31 mouse cellular contexts compared by ENCODE assay signal in the genomic region with DNA sequence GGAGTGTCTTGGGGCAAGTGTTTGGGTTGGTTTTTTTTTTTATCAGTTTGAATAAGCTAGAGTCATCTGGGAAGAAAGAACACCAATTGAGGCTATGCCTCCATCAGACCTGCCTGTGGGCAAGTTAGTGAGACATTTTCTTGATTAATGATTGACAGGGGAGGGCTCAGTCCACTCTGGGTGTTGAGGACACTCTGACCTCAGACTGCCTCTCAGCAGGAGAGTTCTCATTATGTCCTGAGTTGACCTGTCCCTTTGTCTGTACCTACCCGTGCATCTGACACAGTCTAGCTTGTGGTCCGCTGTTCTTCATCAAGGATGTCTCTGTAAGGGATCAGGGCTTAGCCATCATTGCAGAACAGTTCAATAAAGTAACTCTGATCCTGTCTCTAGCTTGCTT. TPM values are rescaled to one million over a fixed set of nuclear protein-coding genes. Genes with fewer than 3 reads are reported as not detected.
DNase-seq lines count a peak whose midpoint lies in the region; ATAC-seq and TF ChIP-seq lines count a peak whose summit lies in the region.
"Had no signal": no experiment of that assay in that cellular context is flagged by ENCODE, and none has a peak within 500 bp of the region (broad histone marks: within the 10 kb centered on the region; RNA-seq: fewer than 3 reads in every experiment).

No protein-coding gene starts in this region.

- no peaks in the 10 kb centered on the region for H3K36me3 ChIP-seq in liver, embryonic 12.5 days
- no peaks in the 10 kb centered on the region for H3K36me3 ChIP-seq in liver, embryonic 11.5 days (ENCODE audit: control insufficient read depth, insufficient read depth, low read length)
- H3K36me3 ChIP-seq in kidney, adult 2 months (ENCODE audit: control insufficient read depth, insufficient read depth, low read length), result no peaks in the 10 kb centered on the region
- H3K36me3 ChIP-seq in kidney, embryonic 16.5 days (ENCODE audit: insufficient read depth, low read length), result no peaks in the 10 kb centered on the region
- no peaks in the 10 kb centered on the region for H3K36me3 ChIP-seq in liver, embryonic 16.5 days (ENCODE audit: control insufficient read depth, insufficient read depth)
- H3K36me3 ChIP-seq: embryonic facial prominence, embryonic 13.5 days; G1E; heart, embryonic 10.5 days; hindbrain, embryonic 15.5 days; midbrain, embryonic 15.5 days; neural tube, embryonic 12.5 days had no signal

- 55% methylated on average over 2 of the region's 2 CpGs for WGBS in liver, embryonic 12.5 days (ENCODE audit: insufficient replicate concordance)
- WGBS in liver, embryonic 11.5 days, result 68% methylated on average over 2 of the region's 2 CpGs
- WGBS in kidney, adult 2 months, result 40% methylated on average over 2 of the region's 2 CpGs
- WGBS in kidney, embryonic 16.5 days, result 79% methylated on average over 2 of the region's 2 CpGs
- WGBS in liver, embryonic 16.5 days (ENCODE audit: insufficient replicate concordance), result 57% methylated on average over 2 of the region's 2 CpGs

- no peak for TF ChIP-seq CTCF in kidney, adult 2 months (conservative IDR thresholded peaks at IDR 0.05; ENCODE audit: insufficient read depth, insufficient read length, low read depth, low read length)

- no peak for TF ChIP-seq POLR2A in kidney, adult 2 months (IDR thresholded peaks at IDR 0.05; ENCODE audit: low read depth, low read length)

- DNase-seq in liver, embryonic 11.5 days (ENCODE audit: low spot score), result no peak
- peak; percentile 93 for DNase-seq in kidney, adult 2 months
- DNase-seq in layer of hippocampus, adult 9-11 months, result no peak
- no peak for DNase-seq in adrenal gland, postnatal 10 days
- DNase-seq: adrenal gland, adult 8-10 months; B cell, adult 2 months; cerebellum, adult 2 months; cerebellum, postnatal 25 days; embryo, embryonic 11 days; gastrocnemius, adult 2 months; lung, embryonic 14.5 days; lung, postnatal 36 days; right cerebral cortex, postnatal 14 days; thymus, adult 18-20 months; thymus, postnatal 4 days had no signal

- H3K4me1 ChIP-seq in liver, embryonic 12.5 days, result no peaks in the 10 kb centered on the region
- H3K4me1 ChIP-seq in liver, embryonic 11.5 days (replicated peaks; ENCODE audit: control insufficient read depth, insufficient read depth, low read length), result no peaks in the 10 kb centered on the region
- peaks cover 22% of the 10 kb centered on the region for H3K4me1 ChIP-seq in kidney, adult 2 months (ENCODE audit: control insufficient read depth, insufficient read depth, low read length)
- H3K4me1 ChIP-seq in kidney, embryonic 16.5 days (ENCODE audit: insufficient read depth, low read length), result no peaks in the 10 kb centered on the region
- H3K4me1 ChIP-seq in liver, embryonic 16.5 days (ENCODE audit: control insufficient read depth, low read depth, low read length), result no peaks in the 10 kb centered on the region
- H3K4me1 ChIP-seq: embryonic facial prominence, embryonic 13.5 days; forebrain, embryonic 13.5 days; heart, embryonic 10.5 days; hindbrain, embryonic 15.5 days; megakaryocyte, embryonic 14.5 days; midbrain, embryonic 15.5 days; neural tube, embryonic 12.5 days had no signal

- no peak overlapping the region for H3K27ac ChIP-seq in liver, embryonic 12.5 days
- H3K27ac ChIP-seq in liver, embryonic 11.5 days (ENCODE audit: low read depth, low read length), result no peak overlapping the region
- peak overlapping the region; percentile 91 for H3K27ac ChIP-seq in kidney, adult 2 months (ENCODE audit: insufficient read depth, low read depth, low read length)
- H3K27ac ChIP-seq in kidney, embryonic 16.5 days (ENCODE audit: low read length), result no peak overlapping the region
- no peak overlapping the region for H3K27ac ChIP-seq in liver, embryonic 16.5 days (ENCODE audit: low read length)
- H3K27ac ChIP-seq: embryonic facial prominence, embryonic 13.5 days; forebrain, embryonic 13.5 days; gastrocnemius, adult 2 months; heart, embryonic 10.5 days; hindbrain, embryonic 15.5 days; midbrain, embryonic 15.5 days; neural tube, embryonic 12.5 days had no signal

- H3K27me3 ChIP-seq in liver, embryonic 12.5 days (replicated peaks), result no peaks in the 10 kb centered on the region
- no peaks in the 10 kb centered on the region for H3K27me3 ChIP-seq in liver, embryonic 11.5 days (replicated peaks; ENCODE audit: control insufficient read depth, insufficient read depth, low read length)
- H3K27me3 ChIP-seq in kidney, adult 2 months (replicated peaks; ENCODE audit: control insufficient read depth, insufficient read depth, low read length), result no peaks in the 10 kb centered on the region
- no peaks in the 10 kb centered on the region for H3K27me3 ChIP-seq in kidney, embryonic 16.5 days (ENCODE audit: insufficient read depth, low read length)
- no peaks in the 10 kb centered on the region for H3K27me3 ChIP-seq in liver, embryonic 16.5 days (ENCODE audit: control insufficient read depth, insufficient read depth, low read depth, low read length)
- H3K27me3 ChIP-seq: CH12.LX; embryonic facial prominence, embryonic 13.5 days; forebrain, embryonic 13.5 days; hindbrain, embryonic 15.5 days; megakaryocyte, embryonic 14.5 days; midbrain, embryonic 15.5 days; neural tube, embryonic 12.5 days had no signal

- H3K4me3 ChIP-seq in liver, embryonic 12.5 days, result no peak overlapping the region
- no peak overlapping the region for H3K4me3 ChIP-seq in liver, embryonic 11.5 days (ENCODE audit: low read depth, low read length)
- no peak overlapping the region for H3K4me3 ChIP-seq in kidney, adult 2 months (ENCODE audit: insufficient read depth, low read depth, low read length)
- no peak overlapping the region for H3K4me3 ChIP-seq in kidney, embryonic 16.5 days (ENCODE audit: low read length)
- no peak overlapping the region for H3K4me3 ChIP-seq in liver, embryonic 16.5 days (ENCODE audit: low read depth, low read length)
- H3K4me3 ChIP-seq: embryonic facial prominence, embryonic 13.5 days; erythroblast, embryonic 14.5 days; forebrain, embryonic 13.5 days; gastrocnemius, adult 2 months; heart, embryonic 10.5 days; hindbrain, embryonic 15.5 days; megakaryocyte, embryonic 14.5 days; midbrain, embryonic 15.5 days; neural tube, embryonic 12.5 days had no signal

- H3K4me2 ChIP-seq in liver, embryonic 12.5 days, result no peak overlapping the region
- no peak overlapping the region for H3K4me2 ChIP-seq in liver, embryonic 11.5 days
- H3K4me2 ChIP-seq in kidney, embryonic 16.5 days (replicated peaks; ENCODE audit: low read depth, low read length), result no peak overlapping the region
- H3K4me2 ChIP-seq in liver, embryonic 16.5 days (ENCODE audit: low read depth, low read length), result no peak overlapping the region
- H3K4me2 ChIP-seq: embryonic facial prominence, embryonic 13.5 days; forebrain, embryonic 13.5 days; hindbrain, embryonic 15.5 days; lung, embryonic 14.5 days; midbrain, embryonic 15.5 days; neural tube, embryonic 12.5 days had no signal

- no peak overlapping the region for H3K9ac ChIP-seq in liver, embryonic 12.5 days
- H3K9ac ChIP-seq in liver, embryonic 11.5 days (ENCODE audit: low read depth, low read length), result no peak overlapping the region
- no peak overlapping the region for H3K9ac ChIP-seq in kidney, embryonic 16.5 days (replicated peaks; ENCODE audit: low read length)
- no peak overlapping the region for H3K9ac ChIP-seq in liver, embryonic 16.5 days (ENCODE audit: low read depth, low read length)
- H3K9ac ChIP-seq: embryonic facial prominence, embryonic 13.5 days; forebrain, embryonic 13.5 days; hindbrain, embryonic 15.5 days; lung, embryonic 14.5 days; midbrain, embryonic 15.5 days; neural tube, embryonic 12.5 days had no signal

- peak; percentile 57; the same call in 1 of the 2 replicates for ATAC-seq in liver, embryonic 12.5 days
- no peak for ATAC-seq in liver, embryonic 11.5 days (replicated peaks; ENCODE audit: low FRiP score)
- ATAC-seq in kidney, embryonic 16.5 days (ENCODE audit: low FRiP score, low TSS enrichment), result peak; percentile 73; the same call in 1 of the 2 replicates
- peak; percentile 43; the same call in 1 of the 2 replicates for ATAC-seq in liver, embryonic 16.5 days (ENCODE audit: low read depth)
- ATAC-seq: activated CD4-positive, CD25-positive, alpha-beta regulatory T cell, adult 4 months; forebrain, embryonic 13.5 days; midbrain, embryonic 15.5 days had no signal

- H3K9me3 ChIP-seq in liver, embryonic 12.5 days (replicated peaks), result no peaks in the 10 kb centered on the region; the same call in 1 of the 2 replicates
- H3K9me3 ChIP-seq in liver, embryonic 11.5 days (ENCODE audit: control insufficient read depth, low read length), result no peaks in the 10 kb centered on the region
- H3K9me3 ChIP-seq in kidney, embryonic 16.5 days (ENCODE audit: low read length), result 0 out of 2 replicates have a peak, but pooled peaks cover 3% of the 10 kb centered on the region
- H3K9me3 ChIP-seq in liver, embryonic 16.5 days (replicated peaks; ENCODE audit: control insufficient read depth, low read length), result no peaks in the 10 kb centered on the region
- H3K9me3 ChIP-seq: embryonic facial prominence, embryonic 13.5 days; forebrain, embryonic 13.5 days; heart, embryonic 10.5 days; hindbrain, embryonic 15.5 days; midbrain, embryonic 15.5 days; neural tube, embryonic 12.5 days had no signal

RNA-seq across cellular contexts. Expression of gene Slc16a14, which starts 12.5 kb away (rescaled TPM):
- polyA plus RNA-seq in liver, embryonic 12.5 days (2016; fragmentation: Nextera tagmentation; extraction: Ambion mirVana), result 0.05 TPM in 1 of 2 replicates, not detected in the other
- polyA plus RNA-seq in liver, embryonic 11.5 days (2014; fragmentation: Nextera tagmentation; extraction: Ambion mirVana), result 0.08 TPM in 1 of 2 replicates, not detected in the other
- 27.6 and 31.2 TPM in 2 replicates for polyA plus RNA-seq in kidney, adult 2 months (2012; rRNA removed)
- polyA plus RNA-seq in kidney, embryonic 16.5 days (2015; fragmentation: Nextera tagmentation; extraction: Ambion mirVana), result 0.19 and 0.35 TPM in 2 replicates
- polyA plus RNA-seq in liver, embryonic 16.5 days (2015; fragmentation: Nextera tagmentation; extraction: Ambion mirVana), result 0.04 TPM in 1 of 2 replicates, not detected in the other
- total RNA-seq in adrenal gland, postnatal 10 days (2021), result 1 to 10 TPM in 1 of 2 experiments, under 1 TPM in 1; 0.66 to 1.4 TPM
- total RNA-seq: hematopoietic stem cell, adult 5-6 weeks had no signal
- polyA plus RNA-seq: activated CD4-positive, CD25-positive, alpha-beta regulatory T cell, adult 4 months; erythroblast, embryonic 14.5 days; heart, embryonic 16.5 days; lung, embryonic 14.5 days had no signal

Comparison
In these comparisons a context has a peak if more than half of its experiments do, and no peak if none do; other contexts are left out.
1. RNA of gene Slc16a14, which starts 12.5 kb away (polyA plus RNA-seq): 27.6 to 31.2 TPM in kidney, adult 2 months; 0.19 to 0.35 TPM in kidney, embryonic 16.5 days, 0.08 TPM in liver, embryonic 11.5 days, 0.05 TPM in liver, embryonic 12.5 days and 0.04 TPM in liver, embryonic 16.5 days; every median in the first group is over 10 times any median in the second.